Mouse (Mus musculus) stomach, embryonic 15.5 days (tissue): Measurements from ENCODE around the gene Ctsk. TPM values are rescaled to one million over a fixed set of nuclear protein-coding genes. Genes with fewer than 3 reads are reported as not detected.

ENCODE experiments used
- polyA plus RNA-seq: library from polyadenylated mRNA; unstranded; fragments of >200 nt; fragmentation: Nextera tagmentation; extraction: Ambion mirVana; gene quantifications from 2 replicates; pipeline ENCODE4 v1.2.1, GENCODE M21; 2015

The Ctsk gene
- polyA plus RNA-seq, 1 experiment from 2014 or later: 11.7 TPM

Other genes with a start within 250 kb of the Ctsk start
- gene Bnipl, start 248.1 kb upstream of the Ctsk start, polyA plus RNA-seq: 3.5 and 5.8 TPM in 2 replicates
- gene Mindy1, start 217.9 kb upstream of the Ctsk start, polyA plus RNA-seq: 45.8 and 51.2 TPM in 2 replicates
- gene Prune1, start 217.2 kb upstream of the Ctsk start, polyA plus RNA-seq: 16.6 and 17.3 TPM in 2 replicates
- gene Anxa9, start 192.1 kb upstream of the Ctsk start, polyA plus RNA-seq: 2.3 and 3.4 TPM in 2 replicates
- gene Cers2, start 184.5 kb upstream of the Ctsk start, polyA plus RNA-seq: 138 and 146 TPM in 2 replicates
- 29.9 and 34.1 TPM in 2 replicates for gene Setdb1, start 142.1 kb upstream of the Ctsk start, polyA plus RNA-seq
- gene 4930558C23Rik, start 96.4 kb upstream of the Ctsk start, polyA plus RNA-seq: not detected in 2 replicates
- gene Arnt, start 64.9 kb upstream of the Ctsk start, polyA plus RNA-seq: 38.6 and 42.4 TPM in 2 replicates
- 32.5 and 33.6 TPM in 2 replicates for gene Ctss, start 27.5 kb downstream of the Ctsk start, polyA plus RNA-seq
- gene Hormad1, start 60.4 kb downstream of the Ctsk start, polyA plus RNA-seq: not detected in 2 replicates
- 36.5 and 39.0 TPM in 2 replicates for gene Golph3l, start 89.7 kb downstream of the Ctsk start, polyA plus RNA-seq
- 65.6 and 71.0 TPM in 2 replicates for gene Ensa, start 125.7 kb downstream of the Ctsk start, polyA plus RNA-seq
- gene Mcl1, start 159.5 kb downstream of the Ctsk start, polyA plus RNA-seq: 54.1 and 57.7 TPM in 2 replicates
- gene Adamtsl4, start 188.7 kb downstream of the Ctsk start, polyA plus RNA-seq: 3.8 and 7.3 TPM in 2 replicates
- 18.5 and 42.6 TPM in 2 replicates for gene Ecm1, start 240.3 kb downstream of the Ctsk start, polyA plus RNA-seq